Mouse (Mus musculus): Measurements from ENCODE around the gene Astl.

DNA sequence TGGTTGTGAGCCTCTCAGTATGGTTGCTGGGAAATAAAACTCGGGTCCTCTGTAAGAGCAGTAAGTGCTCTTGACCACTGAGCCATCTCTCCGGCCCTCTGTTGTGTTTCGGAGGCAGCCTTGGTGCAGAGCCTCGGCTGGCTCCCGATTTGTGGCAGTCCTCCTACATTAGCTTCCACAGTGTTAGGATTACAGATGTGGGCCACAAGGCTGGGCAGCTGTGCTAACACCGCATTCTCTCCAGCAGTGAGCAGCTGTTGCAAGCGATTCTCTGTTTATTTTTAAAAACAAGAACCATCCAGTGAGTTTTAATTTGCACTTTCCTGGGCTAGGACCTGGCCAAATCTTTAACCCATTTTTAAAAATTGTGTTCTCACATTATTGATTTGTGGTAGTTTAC lies 45.4 kb downstream of the Astl start:
- no peak for TF ChIP-seq CTCF (IDR thresholded peaks at IDR 0.05; ENCODE audit: insufficient read depth, low read depth, low read length)
- TF ChIP-seq POLR2A (IDR thresholded peaks at IDR 0.05; ENCODE audit: insufficient read depth, low read depth, low read length), result no peak
